Mouse (Mus musculus) brain, embryonic 14.5 days (tissue): ENCODE measurements at regions not wholly inside any gene's neighbourhood (a gene's known extent, or its start where the extent isn't known, plus 50 kb on each side); places are given as distances from the start of the nearest gene placed in this dataset.

Experiments used
- CTCF ChIP-seq: fragments of 200-500 bp; IDR thresholded peaks from 2 replicates; pipeline ENCODE4 v1.5.1; 2012; ENCODE audit warnings: inconsistent platforms, mild to moderate bottlenecking, moderate library complexity, borderline replicate concordance; ENCODE audit not compliant: insufficient read depth, insufficient read length; ENCODE audit errors: extremely low read depth
- POLR2A ChIP-seq: fragments of 200-500 bp; IDR thresholded peaks from 2 replicates; pipeline ENCODE4 v1.6.1; 2012; ENCODE audit warnings: mild to moderate bottlenecking, inconsistent platforms, borderline replicate concordance; ENCODE audit not compliant: poor library complexity, insufficient read depth, insufficient read length, severe bottlenecking; ENCODE audit errors: extremely low read depth

DNA sequence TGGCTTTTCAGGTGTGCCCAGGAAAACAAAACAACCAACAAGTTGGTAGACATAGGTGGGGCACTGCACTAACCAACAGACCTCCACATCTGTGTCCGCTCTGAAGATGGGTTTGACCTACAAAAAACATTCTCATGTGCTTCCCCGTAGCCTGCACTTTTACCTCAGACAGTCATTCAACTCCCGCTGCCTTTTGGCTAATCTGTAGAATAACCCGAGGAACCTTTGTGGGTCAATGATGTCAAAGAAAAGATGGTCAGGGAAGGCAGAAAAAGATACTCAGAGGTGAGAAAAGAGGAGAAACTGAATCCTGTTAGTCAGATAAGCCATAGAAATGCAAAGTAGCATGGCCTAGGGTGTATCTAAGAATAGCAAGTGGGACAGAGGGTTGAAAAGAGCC lies 170.8 kb downstream of the Snx19 start:
- no peak for TF ChIP-seq POLR2A
- TF ChIP-seq CTCF: no peak
